Mouse (Mus musculus) megakaryocyte-erythroid progenitor cell, adult 5 weeks (primary cell): ENCODE results near the gene Uprt. TPM values are rescaled to one million over a fixed set of nuclear protein-coding genes. Genes with fewer than 3 reads are reported as not detected.

Experiments used
- polyA plus RNA-seq: library from polyadenylated mRNA; stranded (reverse); fragments of >175 nt; gene quantifications from 2 replicates; pipeline ENCODE4 v1.2.3, GENCODE M21; 2012

Uprt gene
- 0.74 and 1.5 TPM in 2 replicates for polyA plus RNA-seq

GRCm38 (mm10) chrX:104482572-104483443 lies at the start of gene Uprt:
Gene Uprt, plus strand, starts transcription at chrX:104482818.

Other genes starting within 250 kb of the Uprt start
- 24.6 and 26.4 TPM in 2 replicates for gene Abcb7, start 69.0 kb upstream of the Uprt start, polyA plus RNA-seq
- 0.23 TPM in 2 replicates for gene Zdhhc15, start 188.2 kb downstream of the Uprt start, polyA plus RNA-seq